Mouse (Mus musculus) hindbrain, embryonic 13.5 days (tissue): ENCODE data around the gene Art2b. TPM values are rescaled to one million over a fixed set of nuclear protein-coding genes. Genes with fewer than 3 reads are reported as not detected.
"Not testable (repeated sequence)": the region's sequence is repeated elsewhere in the genome, so short reads cannot be mapped to it uniquely, and the experiment has no call there.

ENCODE experiments used
- ATAC-seq: fragments of 200-750 bp; cut with Nextera tagmentation; 2 replicates; pipeline ENCODE4 v1.8.0; 2017; ENCODE audit warnings: moderate TSS enrichment; ENCODE audit not compliant: low FRiP score
- H3K27ac ChIP-seq: fragments of 300-500 bp; sonication (generic); 2 replicates; pipeline ENCODE4 v1.5.1; 2015; ENCODE audit warnings: inconsistent platforms, mild to moderate bottlenecking, moderate library complexity
- H3K27me3 ChIP-seq: fragments of 300-500 bp; sonication (generic); 2 replicates; pipeline ENCODE4 v1.6.1; 2015; ENCODE audit warnings: mild to moderate bottlenecking, inconsistent platforms
- H3K36me3 ChIP-seq: fragments of 300-500 bp; sonication (generic); 2 replicates; pipeline ENCODE4 v1.6.1; 2015; ENCODE audit warnings: mild to moderate bottlenecking, inconsistent platforms
- H3K4me1 ChIP-seq: fragments of 300-500 bp; sonication (generic); replicated peaks from 2 replicates; pipeline ENCODE4 v1.6.1; 2015; ENCODE audit warnings: inconsistent platforms
- H3K4me2 ChIP-seq: fragments of 300-500 bp; sonication (generic); 2 replicates; pipeline ENCODE4 v1.6.1; 2015; ENCODE audit warnings: inconsistent platforms, mild to moderate bottlenecking, moderate library complexity
- H3K4me3 ChIP-seq: fragments of 300-500 bp; sonication (generic); 2 replicates; pipeline ENCODE4 v1.5.1; 2015; ENCODE audit warnings: mild to moderate bottlenecking, inconsistent platforms
- H3K9ac ChIP-seq: fragments of 300-500 bp; sonication (generic); 2 replicates; pipeline ENCODE4 v1.6.1; 2015; ENCODE audit warnings: mild to moderate bottlenecking, inconsistent platforms
- H3K9me3 ChIP-seq: fragments of 300-500 bp; sonication (generic); 2 replicates; pipeline ENCODE4 v1.6.1; 2016; ENCODE audit warnings: inconsistent platforms
- WGBS: fragments of 180-500 bp; shearing (Covaris S2); methylation state at CpG from one replicate; pipeline ENCODE4 v1.1.7; 2015; 5-methylcytosine and 5-hydroxymethylcytosine counted together
- polyA plus RNA-seq: library from polyadenylated mRNA; unstranded; fragments of >200 nt; fragmentation: Nextera tagmentation; extraction: Ambion mirVana; gene quantifications from 2 replicates; pipeline ENCODE4 v1.2.1, GENCODE M21; 2015

The Art2b gene
- polyA plus RNA-seq, 1 experiment from 2014 or later, result not detected

- H3K4me3 ChIP-seq, H3K9me3 ChIP-seq, H3K27me3 ChIP-seq, H3K4me2 ChIP-seq, ATAC-seq, H3K36me3 ChIP-seq, H3K4me1 ChIP-seq, H3K27ac ChIP-seq, H3K9ac ChIP-seq: not testable (repeated sequence)
- 98% methylated on average over 3 of the region's 3 CpGs for WGBS
These were observed 29.9 kb downstream of the Art2b start for GRCm38 (mm10) chr7:101555473-101555872.

GRCm38 (mm10) chr7:101551530-101551929, 33.9 kb downstream of the Art2b start:
- 96% methylated on average over 1 of the region's 1 CpGs for WGBS
- no peak for ATAC-seq
- Histone ChIP-seq H3K9me3 (no peaks in the 10 kb centered on the region), H3K9ac (no peak overlapping the region), H3K27me3 (no peaks in the 10 kb centered on the region), H3K4me3 (no peak overlapping the region), H3K27ac (no peak overlapping the region), H3K4me2 (no peak overlapping the region), H3K4me1 (no peaks in the 10 kb centered on the region), H3K36me3 (no peaks in the 10 kb centered on the region)

GRCm38 (mm10) chr7:101550686-101551485, 34.5 kb downstream of the Art2b start:
- 79% methylated on average over 7 of the region's 7 CpGs for WGBS
- ATAC-seq, result no peak
- Histone ChIP-seq H3K9ac (no peak overlapping the region), H3K4me3 (no peak overlapping the region), H3K4me1 (no peaks in the 10 kb centered on the region), H3K27me3 (no peaks in the 10 kb centered on the region), H3K36me3 (no peaks in the 10 kb centered on the region), H3K27ac (no peak overlapping the region), H3K4me2 (no peak overlapping the region), H3K9me3 (no peaks in the 10 kb centered on the region)

GRCm38 (mm10) chr7:101549266-101549665, 36.1 kb downstream of the Art2b start:
- Histone ChIP-seq H3K4me1 (no peaks in the 10 kb centered on the region), H3K36me3 (no peaks in the 10 kb centered on the region), H3K9ac (no peak overlapping the region), H3K9me3 (no peaks in the 10 kb centered on the region), H3K27me3 (no peaks in the 10 kb centered on the region), H3K4me2 (no peak overlapping the region), H3K27ac (no peak overlapping the region), H3K4me3 (no peak overlapping the region)
- 96% methylated on average over 3 of the region's 3 CpGs for WGBS
- no peak for ATAC-seq

- Histone ChIP-seq H3K4me3 (no peak overlapping the region), H3K4me1 (no peaks in the 10 kb centered on the region), H3K9ac (no peak overlapping the region), H3K27me3 (no peaks in the 10 kb centered on the region), H3K4me2 (no peak overlapping the region), H3K36me3 (no peaks in the 10 kb centered on the region), H3K27ac (no peak overlapping the region), H3K9me3 (no peaks in the 10 kb centered on the region)
- 86% methylated on average over 3 of the region's 3 CpGs for WGBS
- ATAC-seq, result no peak
These were observed 37.7 kb downstream of the Art2b start for GRCm38 (mm10) chr7:101547651-101548050.

GRCm38 (mm10) chr7:101541734-101542133, 43.7 kb downstream of the Art2b start:
- 83% methylated on average over 10 of the region's 10 CpGs for WGBS
- H3K9me3 ChIP-seq, result no peaks in the 10 kb centered on the region
- H3K27me3 ChIP-seq, result 0 out of 2 replicates have a peak, but pooled peaks cover 3% of the 10 kb centered on the region
- no peak overlapping the region for H3K9ac ChIP-seq
- H3K27ac ChIP-seq, result no peak overlapping the region
- no peak overlapping the region for H3K4me2 ChIP-seq
- H3K36me3 ChIP-seq, result no peaks in the 10 kb centered on the region
- H3K4me3 ChIP-seq, result no peak overlapping the region
- no peaks in the 10 kb centered on the region for H3K4me1 ChIP-seq
- no peak for ATAC-seq

- Histone ChIP-seq H3K36me3 (no peaks in the 10 kb centered on the region), H3K9me3 (no peaks in the 10 kb centered on the region), H3K4me1 (no peaks in the 10 kb centered on the region), H3K4me3 (no peak overlapping the region), H3K4me2 (0 out of 2 replicates have a peak overlapping the region, but pooled peaks have one; percentile 10), H3K27me3 (0 out of 2 replicates have a peak, but pooled peaks cover 3% of the 10 kb centered on the region), H3K27ac (no peak overlapping the region), H3K9ac (no peak overlapping the region)
- 4% methylated on average over 11 of the region's 11 CpGs for WGBS
- no peak for ATAC-seq
These were observed 44.3 kb downstream of the Art2b start for GRCm38 (mm10) chr7:101541132-101541531.

GRCm38 (mm10) chr7:101540684-101541083, 44.7 kb downstream of the Art2b start:
- no peak overlapping the region for H3K9ac ChIP-seq
- no peak overlapping the region for H3K4me2 ChIP-seq
- no peaks in the 10 kb centered on the region for H3K36me3 ChIP-seq
- H3K27ac ChIP-seq, result no peak overlapping the region
- ATAC-seq, result no peak
- no peaks in the 10 kb centered on the region for H3K9me3 ChIP-seq
- no peak overlapping the region for H3K4me3 ChIP-seq
- peaks cover 2% of the 10 kb centered on the region for H3K4me1 ChIP-seq
- 0 out of 2 replicates have a peak, but pooled peaks cover 3% of the 10 kb centered on the region for H3K27me3 ChIP-seq
- WGBS, result 77% methylated on average over 5 of the region's 5 CpGs

- Histone ChIP-seq H3K36me3 (no peaks in the 10 kb centered on the region), H3K9me3 (no peaks in the 10 kb centered on the region), H3K4me1 (peaks cover 11% of the 10 kb centered on the region), H3K4me3 (no peak overlapping the region), H3K9ac (no peak overlapping the region), H3K27ac (no peak overlapping the region), H3K4me2 (no peak overlapping the region), H3K27me3 (0 out of 2 replicates have a peak, but pooled peaks cover 3% of the 10 kb centered on the region)
- ATAC-seq, result no peak
- 47% methylated on average over 9 of the region's 9 CpGs for WGBS
These were observed 45.6 kb downstream of the Art2b start for GRCm38 (mm10) chr7:101539774-101540173.

- no peak for ATAC-seq
- no peaks in the 10 kb centered on the region for H3K36me3 ChIP-seq
- H3K9me3 ChIP-seq, result no peaks in the 10 kb centered on the region
- 60% methylated on average over 14 of the region's 14 CpGs for WGBS
- H3K4me2 ChIP-seq, result no peak overlapping the region
- H3K27ac ChIP-seq, result no peak overlapping the region
- H3K27me3 ChIP-seq, result 0 out of 2 replicates have a peak, but pooled peaks cover 3% of the 10 kb centered on the region
- no peak overlapping the region for H3K9ac ChIP-seq
- H3K4me3 ChIP-seq, result no peak overlapping the region
- peaks cover 18% of the 10 kb centered on the region for H3K4me1 ChIP-seq
These were observed 47.1 kb downstream of the Art2b start for GRCm38 (mm10) chr7:101538141-101538933.

- Histone ChIP-seq H3K36me3 (no peaks in the 10 kb centered on the region), H3K9me3 (no peaks in the 10 kb centered on the region), H3K27ac (no peak overlapping the region), H3K27me3 (0 out of 2 replicates have a peak, but pooled peaks cover 3% of the 10 kb centered on the region), H3K4me1 (peaks cover 18% of the 10 kb centered on the region), H3K4me2 (no peak overlapping the region), H3K9ac (no peak overlapping the region), H3K4me3 (no peak overlapping the region)
- WGBS, result 56% methylated on average over 8 of the region's 8 CpGs
- no peak for ATAC-seq
These were observed 47.9 kb downstream of the Art2b start for GRCm38 (mm10) chr7:101537541-101537940.

GRCm38 (mm10) chr7:101535517-101535916, 49.9 kb downstream of the Art2b start:
- Histone ChIP-seq H3K4me2 (no peak overlapping the region), H3K36me3 (no peaks in the 10 kb centered on the region), H3K9me3 (no peaks in the 10 kb centered on the region), H3K27me3 (0 out of 2 replicates have a peak, but pooled peaks cover 3% of the 10 kb centered on the region), H3K27ac (no peak overlapping the region), H3K4me1 (peaks cover 18% of the 10 kb centered on the region), H3K9ac (no peak overlapping the region), H3K4me3 (no peak overlapping the region)
- ATAC-seq, result no peak
- 63% methylated on average over 5 of the region's 5 CpGs for WGBS
